Mouse (Mus musculus): ENCODE data around the gene Gp1ba. TPM values are rescaled to one million over a fixed set of nuclear protein-coding genes. Genes with fewer than 3 reads are reported as not detected.
A peak's percentile ranks its signal among the peaks of the same experiment; 100 is the strongest.

The Gp1ba gene
- total and polyA plus RNA-seq, 2 experiments from 2014 or later: 0.26 TPM; not detected in 1

DNA sequence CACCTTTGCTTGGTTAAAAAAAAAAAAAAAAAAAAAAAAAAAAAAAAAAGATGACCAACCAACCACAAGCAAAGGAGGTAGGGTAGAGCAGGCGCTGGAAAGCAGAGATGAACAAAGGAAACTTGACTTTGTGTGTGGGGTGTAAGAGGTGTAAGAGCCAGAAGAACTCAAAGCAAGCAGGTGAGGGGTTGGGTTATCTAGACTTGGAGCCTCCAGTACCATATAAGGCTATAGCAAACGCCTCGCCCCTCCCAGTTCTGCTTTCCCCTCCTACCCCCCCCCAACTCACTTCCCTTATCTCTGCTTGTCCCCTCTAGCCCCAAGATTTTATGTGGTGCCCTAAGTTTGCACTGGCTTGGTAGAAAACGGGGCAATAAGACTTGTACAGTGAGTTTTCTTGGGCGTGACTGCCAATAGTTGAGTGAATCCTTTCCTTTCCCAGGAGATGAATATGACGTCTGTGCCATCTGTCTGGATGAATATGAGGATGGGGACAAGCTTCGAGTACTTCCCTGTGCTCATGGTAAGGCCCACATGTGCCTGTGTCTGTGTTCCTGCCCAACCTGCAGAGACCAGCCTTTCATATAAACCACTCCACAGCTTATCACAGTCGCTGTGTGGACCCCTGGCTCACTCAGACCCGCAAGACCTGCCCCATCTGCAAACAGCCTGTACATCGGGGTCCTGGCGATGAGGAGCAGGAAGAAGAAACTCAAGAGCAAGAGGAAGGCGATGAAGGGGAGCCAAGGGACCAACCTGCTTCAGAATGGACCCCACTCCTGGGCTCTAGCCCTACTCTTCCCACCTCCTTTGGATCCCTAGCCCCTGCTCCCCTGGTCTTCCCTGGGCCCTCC lies 11.6 kb downstream of the Gp1ba start:
- Histone ChIP-seq H3K36me3 (replicated peaks; ENCODE audit: control insufficient read depth, insufficient read depth, low read length) (peaks cover 44% of the 10 kb centered on the region), H3K4me2 (ENCODE audit: low read depth, low read length) (no peak overlapping the region), H3K4me3 (ENCODE audit: low read depth, low read length) (no peak overlapping the region), H3K9ac (replicated peaks; ENCODE audit: low read depth, low read length) (no peak overlapping the region), H3K9me3 (replicated peaks; ENCODE audit: control insufficient read depth, low read length) (no peaks in the 10 kb centered on the region), H3K27me3 (ENCODE audit: control insufficient read depth, insufficient read depth, low read length) (no peaks in the 10 kb centered on the region), H3K4me1 (ENCODE audit: control insufficient read depth, insufficient read depth) (peaks cover 9% of the 10 kb centered on the region), H3K27ac (ENCODE audit: low read depth) (no peak overlapping the region)
- 66% methylated on average over 12 of the region's 12 CpGs for WGBS
- ATAC-seq (ENCODE audit: insufficient read depth, low read depth) (no peak), DNase-seq (ENCODE audit: low spot score) (no peak)
- TF ChIP-seq CTCF (IDR thresholded peaks at IDR 0.05; ENCODE audit: low read depth) (no peak), EP300 (IDR thresholded peaks at IDR 0.05; ENCODE audit: low read depth) (0 out of 2 replicates have a peak, but pooled peaks have one; percentile 17)

DNA sequence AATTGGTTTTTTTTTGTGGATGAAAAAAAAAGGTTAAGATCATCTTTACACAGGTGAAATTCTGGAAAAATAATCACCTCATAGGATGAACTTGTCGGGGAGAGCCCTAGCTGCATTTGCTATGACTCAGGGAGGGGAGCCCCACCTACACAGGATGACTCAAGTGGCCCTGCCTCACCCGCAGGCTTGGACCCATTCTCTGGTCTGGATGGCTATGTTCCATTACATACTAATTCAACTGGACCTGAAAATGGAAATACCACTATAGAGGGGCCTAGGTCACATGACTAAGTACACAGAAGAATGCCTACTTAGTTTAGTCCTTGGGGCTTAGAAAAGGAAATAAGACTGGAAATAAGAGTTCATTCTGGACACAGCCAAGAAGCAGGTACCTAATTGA lies 12.5 kb downstream of the Gp1ba start:
- H3K4me1 ChIP-seq (ENCODE audit: control insufficient read depth, insufficient read depth): peaks cover 15% of the 10 kb centered on the region
- H3K27me3 ChIP-seq (ENCODE audit: control insufficient read depth, insufficient read depth, low read length): no peaks in the 10 kb centered on the region
- 44% methylated on average over 2 of the region's 2 CpGs for WGBS
- no peak overlapping the region; the same call in 1 of the 2 replicates for H3K4me2 ChIP-seq (ENCODE audit: low read depth, low read length)
- H3K27ac ChIP-seq (ENCODE audit: low read depth): no peak overlapping the region
- H3K9me3 ChIP-seq (replicated peaks; ENCODE audit: control insufficient read depth, low read length): no peaks in the 10 kb centered on the region
- H3K36me3 ChIP-seq (replicated peaks; ENCODE audit: control insufficient read depth, insufficient read depth, low read length): peaks cover 44% of the 10 kb centered on the region
- H3K4me3 ChIP-seq (ENCODE audit: low read depth, low read length): no peak overlapping the region; the same call in 1 of the 2 replicates
- H3K9ac ChIP-seq (replicated peaks; ENCODE audit: low read depth, low read length): no peak overlapping the region
- TF ChIP-seq CTCF (IDR thresholded peaks at IDR 0.05; ENCODE audit: low read depth) (no peak), EP300 (IDR thresholded peaks at IDR 0.05; ENCODE audit: low read depth) (no peak)
- DNase-seq (ENCODE audit: low spot score): no peak
- ATAC-seq (ENCODE audit: insufficient read depth, low read depth): no peak

DNA sequence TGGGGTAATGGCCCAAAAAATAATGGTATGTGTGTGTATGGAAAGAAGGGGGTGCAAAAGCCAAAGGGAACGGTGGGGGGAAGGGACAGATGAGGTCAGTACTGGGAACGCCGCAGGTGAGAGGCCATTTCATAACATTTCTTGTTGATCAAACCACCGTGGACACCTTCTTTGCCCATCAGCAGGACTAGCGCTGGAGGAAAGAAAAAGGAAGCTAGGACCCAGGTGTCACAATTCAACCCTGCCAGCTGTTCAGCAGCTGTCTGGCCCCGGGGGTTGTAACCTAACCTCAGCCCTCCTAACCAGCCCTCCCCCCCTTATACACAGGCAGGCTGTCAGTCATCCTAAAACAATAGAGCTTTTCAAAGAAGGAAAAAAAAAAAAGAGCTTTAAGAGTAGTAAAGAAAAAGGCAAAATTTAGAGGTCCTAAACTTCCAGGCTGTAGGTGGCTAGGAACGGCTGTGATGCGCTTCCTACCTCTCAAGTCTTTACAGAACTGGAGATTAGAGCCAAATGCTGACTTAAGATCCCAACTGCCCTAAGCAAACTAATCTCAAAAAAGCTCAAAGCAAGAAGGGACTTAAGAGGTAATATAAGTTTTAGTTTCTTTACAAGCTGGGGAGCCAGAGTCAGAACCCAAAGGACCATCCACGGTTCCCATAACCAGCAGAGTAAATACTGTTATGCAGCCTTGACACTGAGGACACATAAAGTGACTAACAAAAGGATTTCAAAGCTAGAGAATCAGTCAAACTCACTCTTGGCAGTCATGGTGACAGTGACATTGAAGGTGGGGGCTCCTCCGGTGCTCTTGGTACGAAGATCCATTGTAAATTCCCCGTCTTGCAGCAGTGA lies 13.3 kb downstream of the Gp1ba start:
- H3K4me1 ChIP-seq (ENCODE audit: control insufficient read depth, insufficient read depth): peaks cover 21% of the 10 kb centered on the region

GRCm38 (mm10) chr11:70652884-70653344 lies 14.0 kb downstream of the Gp1ba start:
- ATAC-seq (ENCODE audit: insufficient read depth, low read depth) (no peak), DNase-seq (ENCODE audit: low spot score) (no peak)
- no peaks in the 10 kb centered on the region for H3K9me3 ChIP-seq (replicated peaks; ENCODE audit: control insufficient read depth, low read length)
- no peaks in the 10 kb centered on the region for H3K27me3 ChIP-seq (ENCODE audit: control insufficient read depth, insufficient read depth, low read length)
- H3K4me1 ChIP-seq (ENCODE audit: control insufficient read depth, insufficient read depth): peaks cover 21% of the 10 kb centered on the region
- TF ChIP-seq EP300 (IDR thresholded peaks at IDR 0.05; ENCODE audit: low read depth): no peak
- TF ChIP-seq CTCF (IDR thresholded peaks at IDR 0.05; ENCODE audit: low read depth): no peak
- H3K4me2 ChIP-seq (ENCODE audit: low read depth, low read length): peak overlapping the region; percentile 75
- peak overlapping the region; percentile 100 for H3K27ac ChIP-seq (ENCODE audit: low read depth)
- peak overlapping the region; percentile 96 for H3K4me3 ChIP-seq (ENCODE audit: low read depth, low read length)
- WGBS: 37% methylated on average over 6 of the region's 6 CpGs
- H3K36me3 ChIP-seq (replicated peaks; ENCODE audit: control insufficient read depth, insufficient read depth, low read length): peaks cover 44% of the 10 kb centered on the region
- peak overlapping the region; percentile 99 for H3K9ac ChIP-seq (replicated peaks; ENCODE audit: low read depth, low read length)

More for the DNA sequence above, 13.3 kb downstream of the Gp1ba start:
- 0 out of 2 replicates have a peak overlapping the region, but pooled peaks have one; percentile 13 for H3K9ac ChIP-seq (replicated peaks; ENCODE audit: low read depth, low read length)
- TF ChIP-seq CTCF (IDR thresholded peaks at IDR 0.05; ENCODE audit: low read depth) (no peak), EP300 (IDR thresholded peaks at IDR 0.05; ENCODE audit: low read depth) (0 out of 2 replicates have a peak, but pooled peaks have one; percentile 21)
- peak overlapping the region; percentile 75 for H3K4me2 ChIP-seq (ENCODE audit: low read depth, low read length)
- WGBS: 45% methylated on average over 12 of the region's 12 CpGs
- H3K9me3 ChIP-seq (replicated peaks; ENCODE audit: control insufficient read depth, low read length): no peaks in the 10 kb centered on the region
- DNase-seq (ENCODE audit: low spot score): no peak
- H3K4me3 ChIP-seq (ENCODE audit: low read depth, low read length): peak overlapping the region; percentile 96
- no peaks in the 10 kb centered on the region for H3K27me3 ChIP-seq (ENCODE audit: control insufficient read depth, insufficient read depth, low read length)
- no peak for ATAC-seq (ENCODE audit: insufficient read depth, low read depth)
- peaks cover 44% of the 10 kb centered on the region for H3K36me3 ChIP-seq (replicated peaks; ENCODE audit: control insufficient read depth, insufficient read depth, low read length)
- H3K27ac ChIP-seq (ENCODE audit: low read depth): peak overlapping the region; percentile 100; the same call in 1 of the 2 replicates

Data from heart, postnatal 0 days (tissue).